Mouse (Mus musculus): ENCODE measurements around the gene Arnt.

DNA sequence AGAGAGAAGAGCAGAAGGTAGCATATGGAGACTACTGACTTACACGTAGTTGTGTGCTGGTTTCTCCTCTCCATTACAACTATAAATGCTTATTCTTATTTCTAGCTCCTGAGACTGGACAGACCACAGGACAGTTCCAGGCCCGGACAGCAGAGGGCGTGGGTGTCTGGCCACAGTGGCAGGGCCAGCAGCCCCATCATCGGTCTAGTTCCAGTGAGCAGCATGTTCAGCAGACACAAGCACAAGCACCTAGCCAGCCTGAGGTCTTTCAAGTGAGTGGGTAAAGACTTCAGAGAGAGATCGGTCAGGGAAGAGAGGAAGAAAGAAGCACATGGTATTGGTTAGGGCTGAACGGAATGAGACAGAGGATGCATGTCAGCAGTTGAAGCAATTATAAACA, 60.2 kb downstream of the Arnt start:
- TF ChIP-seq POLR2A (IDR thresholded peaks at IDR 0.05; ENCODE audit: low read depth, low read length), result no peak
- TF ChIP-seq CTCF (conservative IDR thresholded peaks at IDR 0.05; ENCODE audit: insufficient read depth, insufficient read length, low read depth, low read length), result peak; percentile 62
